Mouse (Mus musculus): ENCODE results near the gene Slc12a1. TPM values are rescaled to one million over a fixed set of nuclear protein-coding genes. Genes with fewer than 3 reads are reported as not detected.

Slc12a1 gene
- total RNA-seq (2023), result not detected

GRCm38 (mm10) chr2:125152388-125152787 is at the start of gene Slc12a1:
Slc12a1 (plus strand) TSS chr2:125152505.

GRCm38 (mm10) chr2:125123477-125123852 is 28.8 kb upstream of the Slc12a1 start, which contains the start of gene Myef2:
Myef2 (minus strand) TSS chr2:125123661.

DNA sequence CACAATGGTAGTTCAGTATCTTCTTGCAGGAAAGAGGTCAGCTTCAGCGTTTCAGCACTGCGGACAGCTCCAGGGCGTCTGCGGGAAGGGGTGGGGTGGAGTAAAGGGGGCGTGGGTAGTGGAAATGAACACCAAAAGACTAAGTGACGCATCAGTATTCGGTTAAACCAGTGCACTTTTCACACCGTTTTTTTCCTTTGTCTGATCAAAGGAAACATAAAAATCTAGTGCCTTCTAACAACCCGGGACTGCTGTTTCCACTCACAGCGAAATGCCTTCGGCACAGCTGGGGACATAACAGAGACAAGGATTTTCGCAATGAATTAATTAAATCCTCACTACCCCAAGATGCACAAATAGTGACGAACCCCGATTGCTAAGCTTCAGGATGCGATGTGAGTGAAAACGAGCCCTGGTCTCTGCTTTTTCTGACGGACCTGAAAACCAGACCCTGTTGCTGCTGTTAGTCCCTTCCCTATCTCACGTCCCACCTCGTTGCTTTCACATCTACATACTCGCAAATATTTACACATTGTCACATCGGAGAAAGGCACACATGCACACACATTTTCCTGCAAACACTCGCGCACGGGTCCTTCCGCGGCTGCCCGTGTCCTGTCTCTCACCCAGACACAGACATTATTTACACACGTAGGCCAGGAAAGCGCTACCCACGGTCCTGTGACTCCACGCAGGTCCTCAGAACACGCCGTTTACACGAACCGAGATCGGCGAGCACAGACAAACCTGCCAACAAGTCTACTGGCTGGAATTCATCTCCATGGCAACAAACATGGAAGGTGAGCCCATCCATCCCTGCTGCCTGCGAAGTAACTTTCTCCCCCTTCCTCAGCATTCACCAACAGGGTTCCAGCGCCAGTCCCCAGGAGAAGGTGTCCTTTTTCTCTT is 16.1 kb upstream of the Slc12a1 start, which contains the start of gene Ctxn2:
Gene Ctxn2, plus strand, starts transcription at position 790 of the 909 bp plus-strand sequence.

DNA sequence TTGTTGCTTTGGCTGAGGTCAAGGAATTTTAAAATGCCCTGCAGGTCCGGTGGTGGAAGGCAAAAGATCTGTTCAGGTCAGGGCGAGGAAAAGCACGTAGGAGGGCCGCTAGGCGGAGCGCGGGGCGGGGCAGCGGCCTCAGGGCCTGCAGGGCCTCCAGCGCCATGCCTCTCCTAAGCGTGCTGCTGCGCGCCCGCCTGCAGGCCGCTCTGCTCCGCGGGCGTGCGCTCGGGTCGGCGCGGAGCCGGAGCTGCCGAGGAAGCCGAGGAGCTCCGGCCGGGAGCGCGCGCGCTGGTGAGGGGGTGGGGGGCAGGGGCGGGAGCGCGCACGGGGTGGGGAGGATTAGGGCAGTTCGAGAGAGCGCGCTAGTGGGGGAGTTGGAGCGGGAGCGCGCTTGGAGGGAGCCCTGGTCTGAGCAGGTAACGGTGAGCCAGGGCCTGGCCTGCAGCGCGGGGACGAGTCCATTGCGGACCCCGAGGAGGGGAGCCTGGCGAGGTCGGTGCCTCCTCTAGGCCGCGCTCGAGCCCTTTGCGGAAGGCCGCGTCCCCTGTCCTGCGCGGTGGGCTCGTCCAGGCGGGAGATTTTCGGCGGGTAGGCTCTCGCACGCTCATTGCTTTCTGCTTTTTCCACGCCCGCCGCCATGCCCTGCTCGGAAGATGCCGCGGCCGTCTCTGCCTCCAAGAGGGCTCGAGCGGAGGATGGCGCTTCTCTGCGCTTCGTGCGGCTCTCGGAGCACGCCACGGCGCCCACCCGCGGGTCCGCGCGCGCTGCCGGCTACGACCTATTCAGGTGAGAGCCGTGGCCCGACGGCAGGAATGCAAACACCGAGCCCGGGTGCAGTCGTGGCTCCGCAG is 95.0 kb downstream of the Slc12a1 start, which contains the start of gene Dut:
Gene Dut, plus strand, starts transcription at position 83 of the 854 bp plus-strand sequence.

Other genes with a start within 250 kb of the Slc12a1 start
- gene Slc24a5, start 84.4 kb upstream of the Slc12a1 start, total RNA-seq (2023), result under 1 TPM in 1 of 2 experiments, not detected in 1; 0.24 TPM
- gene Myef2, start 28.8 kb upstream of the Slc12a1 start, total RNA-seq (2023), result 10 to 100 TPM; 12.5 to 13.3 TPM
- not detected for gene Ctxn2, start 15.8 kb upstream of the Slc12a1 start, total RNA-seq (2023)
- gene Dut, start 94.7 kb downstream of the Slc12a1 start, total RNA-seq (2023), result 10 to 100 TPM; 48.6 to 55.4 TPM

Data from neutrophil, adult 59 days (primary cell).